Mouse (Mus musculus) neural tube, embryonic 11.5 days (tissue): Measurements from ENCODE around the gene B4galt5. TPM values are rescaled to one million over a fixed set of nuclear protein-coding genes. Genes with fewer than 3 reads are reported as not detected.

Experiments used
- ATAC-seq: fragments of 200-750 bp; cut with Nextera tagmentation; 2 replicates; pipeline ENCODE4 v1.8.0; 2017; ENCODE audit warnings: moderate number of reproducible peaks, mild to moderate bottlenecking, moderate TSS enrichment, moderate library complexity; ENCODE audit not compliant: insufficient read depth, low FRiP score, low TSS enrichment
- DNase-seq: peaks from one replicate; pipeline ENCODE4 v3.0.0-alpha.2; 2015; ENCODE audit warnings: low spot score
- H3K27ac ChIP-seq: fragments of 300-500 bp; sonication (generic); 2 replicates; pipeline ENCODE4 v1.5.1; 2014; ENCODE audit warnings: low read depth, mild to moderate bottlenecking, low read length
- H3K27me3 ChIP-seq: fragments of 300-500 bp; sonication (generic); 2 replicates; pipeline ENCODE4 v1.6.1; 2014; ENCODE audit warnings: mild to moderate bottlenecking, low read length, mixed read lengths; ENCODE audit not compliant: control insufficient read depth, insufficient read depth
- H3K36me3 ChIP-seq: fragments of 300-500 bp; sonication (generic); 2 replicates; pipeline ENCODE4 v1.6.1; 2014; ENCODE audit warnings: mild to moderate bottlenecking, low read length, moderate library complexity, mixed read lengths; ENCODE audit not compliant: control insufficient read depth, insufficient read depth
- H3K4me1 ChIP-seq: fragments of 300-500 bp; sonication (generic); 2 replicates; pipeline ENCODE4 v1.6.1; 2014; ENCODE audit warnings: low read length, mixed read lengths; ENCODE audit not compliant: control insufficient read depth, insufficient read depth
- H3K4me2 ChIP-seq: fragments of 300-500 bp; sonication (generic); 2 replicates; pipeline ENCODE4 v1.6.1; 2014; ENCODE audit warnings: low read depth, mild to moderate bottlenecking, moderate library complexity
- H3K4me3 ChIP-seq: fragments of 300-500 bp; sonication (generic); 2 replicates; pipeline ENCODE4 v1.5.1; 2014; ENCODE audit warnings: low read depth, low read length
- H3K9ac ChIP-seq: fragments of 300-500 bp; sonication (generic); 2 replicates; pipeline ENCODE4 v1.6.1; 2014; ENCODE audit warnings: mild to moderate bottlenecking, low read length
- H3K9me3 ChIP-seq: fragments of 300-500 bp; sonication (generic); 2 replicates; pipeline ENCODE4 v1.6.1; 2016; ENCODE audit warnings: low read length; ENCODE audit not compliant: control insufficient read depth
- WGBS: fragments of 180-500 bp; shearing (Covaris S2); extraction: QIAGEN DNeasy Blood & Tissue Kit; methylation state at CpG from one replicate; pipeline ENCODE4 v1.1.7; 2014; 5-methylcytosine and 5-hydroxymethylcytosine counted together
- polyA plus RNA-seq: library from polyadenylated mRNA; unstranded; fragments of >200 nt; fragmentation: Nextera tagmentation; extraction: Ambion mirVana; gene quantifications from 2 replicates; pipeline ENCODE4 v1.2.1, GENCODE M21; 2014

The B4galt5 gene
- polyA plus RNA-seq, 1 experiment from 2014 or later, result 26.9 TPM

- H3K36me3 ChIP-seq, result no peaks in the 10 kb centered on the region
- no peaks in the 10 kb centered on the region for H3K4me1 ChIP-seq
- no peak for DNase-seq
- H3K4me3 ChIP-seq, result no peak overlapping the region
- no peak for ATAC-seq
- H3K4me2 ChIP-seq, result no peak overlapping the region
- WGBS, result 31% methylated on average over 6 of the region's 6 CpGs
- H3K9ac ChIP-seq, result no peak overlapping the region
- H3K9me3 ChIP-seq, result no peaks in the 10 kb centered on the region
- no peaks in the 10 kb centered on the region for H3K27me3 ChIP-seq
- H3K27ac ChIP-seq, result no peak overlapping the region
Observed at GRCm38 (mm10) chr2:167292854-167293253, 56.1 kb downstream of the B4galt5 start.

- H3K4me2 ChIP-seq, result no peak overlapping the region
- H3K4me1 ChIP-seq, result no peaks in the 10 kb centered on the region
- H3K36me3 ChIP-seq, result no peaks in the 10 kb centered on the region
- H3K27ac ChIP-seq, result no peak overlapping the region
- ATAC-seq, result no peak
- H3K9me3 ChIP-seq, result no peaks in the 10 kb centered on the region
- no peak overlapping the region for H3K4me3 ChIP-seq
- no peak for DNase-seq
- 81% methylated on average over 4 of the region's 4 CpGs for WGBS
- no peaks in the 10 kb centered on the region for H3K27me3 ChIP-seq
- H3K9ac ChIP-seq, result no peak overlapping the region
Observed at GRCm38 (mm10) chr2:167292151-167292591, 56.8 kb downstream of the B4galt5 start.

GRCm38 (mm10) chr2:167291656-167292055 is 57.3 kb downstream of the B4galt5 start:
- no peak overlapping the region for H3K4me2 ChIP-seq
- H3K36me3 ChIP-seq, result no peaks in the 10 kb centered on the region
- H3K27me3 ChIP-seq, result no peaks in the 10 kb centered on the region
- no peaks in the 10 kb centered on the region for H3K4me1 ChIP-seq
- ATAC-seq (no peak), DNase-seq (no peak)
- no peak overlapping the region for H3K9ac ChIP-seq
- WGBS, result 88% methylated on average over 11 of the region's 11 CpGs
- no peak overlapping the region for H3K27ac ChIP-seq
- H3K9me3 ChIP-seq, result no peaks in the 10 kb centered on the region
- H3K4me3 ChIP-seq, result no peak overlapping the region

GRCm38 (mm10) chr2:167281461-167281860 is 67.5 kb downstream of the B4galt5 start:
- H3K4me2 ChIP-seq, result no peak overlapping the region
- H3K27me3 ChIP-seq, result no peaks in the 10 kb centered on the region
- ATAC-seq (no peak), DNase-seq (peak; percentile 6)
- H3K27ac ChIP-seq, result no peak overlapping the region
- no peak overlapping the region for H3K4me3 ChIP-seq
- WGBS, result 95% methylated on average over 13 of the region's 13 CpGs
- no peaks in the 10 kb centered on the region for H3K4me1 ChIP-seq
- no peaks in the 10 kb centered on the region for H3K36me3 ChIP-seq
- no peak overlapping the region for H3K9ac ChIP-seq
- no peaks in the 10 kb centered on the region for H3K9me3 ChIP-seq

- Histone ChIP-seq H3K4me3 (no peak overlapping the region), H3K4me2 (no peak overlapping the region), H3K27ac (no peak overlapping the region), H3K9me3 (no peaks in the 10 kb centered on the region), H3K4me1 (no peaks in the 10 kb centered on the region), H3K9ac (no peak overlapping the region), H3K27me3 (no peaks in the 10 kb centered on the region), H3K36me3 (no peaks in the 10 kb centered on the region)
- DNase-seq, result peak; percentile 0
- ATAC-seq, result no peak
- WGBS, result 90% methylated on average over 4 of the region's 4 CpGs
Observed at GRCm38 (mm10) chr2:167280986-167281310, 68.0 kb downstream of the B4galt5 start.

- Histone ChIP-seq H3K4me3 (no peak overlapping the region), H3K36me3 (no peaks in the 10 kb centered on the region), H3K4me1 (no peaks in the 10 kb centered on the region), H3K9ac (no peak overlapping the region), H3K27ac (no peak overlapping the region), H3K4me2 (no peak overlapping the region), H3K9me3 (no peaks in the 10 kb centered on the region), H3K27me3 (no peaks in the 10 kb centered on the region)
- peak; percentile 86 for DNase-seq
- peak; percentile 45; the same call in 1 of the 2 replicates for ATAC-seq
- whole genome bisulfite sequencing, result 49% methylated on average over 26 of the region's 26 CpGs
Observed at GRCm38 (mm10) chr2:167280090-167280985, 68.6 kb downstream of the B4galt5 start.

GRCm38 (mm10) chr2:167278751-167279526 is 70.0 kb downstream of the B4galt5 start:
- H3K9ac ChIP-seq, result no peak overlapping the region
- H3K27me3 ChIP-seq, result no peaks in the 10 kb centered on the region
- H3K9me3 ChIP-seq, result no peaks in the 10 kb centered on the region
- H3K4me3 ChIP-seq, result no peak overlapping the region
- ATAC-seq (no peak), DNase-seq (peak; percentile 63)
- 62% methylated on average over 17 of the region's 17 CpGs for WGBS
- no peaks in the 10 kb centered on the region for H3K36me3 ChIP-seq
- no peak overlapping the region for H3K27ac ChIP-seq
- H3K4me2 ChIP-seq, result no peak overlapping the region
- H3K4me1 ChIP-seq, result no peaks in the 10 kb centered on the region

- 86% methylated on average over 7 of the region's 7 CpGs for WGBS
- H3K4me3 ChIP-seq, result no peak overlapping the region
- H3K27ac ChIP-seq, result no peak overlapping the region
- H3K4me2 ChIP-seq, result no peak overlapping the region
- no peaks in the 10 kb centered on the region for H3K4me1 ChIP-seq
- DNase-seq (no peak), ATAC-seq (no peak)
- H3K36me3 ChIP-seq, result no peaks in the 10 kb centered on the region
- no peaks in the 10 kb centered on the region for H3K9me3 ChIP-seq
- H3K27me3 ChIP-seq, result no peaks in the 10 kb centered on the region
- no peak overlapping the region for H3K9ac ChIP-seq
Observed at GRCm38 (mm10) chr2:167278011-167278410, 71.0 kb downstream of the B4galt5 start.
